Mouse (Mus musculus) large intestine, adult 2 months (tissue): ENCODE measurements at regions not wholly inside any gene's neighbourhood (a gene's known extent, or its start where the extent isn't known, plus 50 kb on each side); places are given as distances from the start of the nearest gene placed in this dataset.

Experiments
- DNase-seq: peaks from one replicate; pipeline ENCODE4 v3.0.0-alpha.2; 2012; ENCODE audit warnings: low read depth, low spot score
- WGBS: fragments of 180-500 bp; shearing (Covaris S2); methylation state at CpG from one replicate; pipeline ENCODE4 v1.1.7; 2018; 5-methylcytosine and 5-hydroxymethylcytosine counted together

- 67% methylated on average over 20 of the region's 20 CpGs for WGBS
- DNase-seq, result no peak
Observed at GRCm38 (mm10) chr15:62043617-62044392, 1121.0 kb upstream of the A1bg start.

- WGBS, result 95% methylated on average over 6 of the region's 6 CpGs
- DNase-seq, result no peak
Observed at GRCm38 (mm10) chr15:62042924-62043504, 1120.2 kb upstream of the A1bg start.
